In the genomic region with DNA sequence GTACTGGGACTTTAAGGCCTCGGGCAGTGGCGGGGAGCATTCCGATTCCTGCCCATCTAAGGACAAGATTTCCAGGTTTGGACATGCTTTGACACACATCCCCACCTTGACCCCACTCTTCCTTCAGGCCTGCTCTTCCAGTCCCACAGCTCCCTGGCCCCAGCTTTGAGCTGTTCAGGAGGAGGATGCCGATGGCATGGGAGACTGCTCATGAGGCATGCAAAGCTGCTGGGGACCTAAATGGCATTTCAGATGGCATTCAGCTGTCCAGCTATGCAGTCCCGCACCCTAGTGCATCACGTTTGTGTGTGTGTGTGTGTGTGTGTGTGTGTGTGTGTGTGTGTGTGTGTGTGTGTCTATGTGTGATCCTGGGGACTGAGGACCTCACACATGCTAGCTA, we compare ENCODE assay signal across 16 mouse cellular contexts. TPM values are rescaled to one million over a fixed set of nuclear protein-coding genes. Genes with fewer than 3 reads are reported as not detected.
"Had no signal": no experiment of that assay in that cellular context is flagged by ENCODE, and none has a peak within 500 bp of the region (broad histone marks: within the 10 kb centered on the region; RNA-seq: fewer than 3 reads in every experiment).

No protein-coding gene starts in this region.

- H3K9ac ChIP-seq: limb, embryonic 12.5 days; liver, embryonic 13.5 days; liver, postnatal 0 days; lung, embryonic 15.5 days; midbrain, embryonic 15.5 days; neural tube, embryonic 13.5 days had no signal

- H3K4me3 ChIP-seq: left cerebral cortex, adult 2 months; limb, embryonic 12.5 days; liver, embryonic 13.5 days; lung, embryonic 15.5 days; midbrain, embryonic 10.5 days; midbrain, embryonic 15.5 days; neural tube, embryonic 13.5 days had no signal

- H3K36me3 ChIP-seq: liver, embryonic 13.5 days; midbrain, embryonic 15.5 days had no signal

- DNase-seq: liver; liver, embryonic 13.5 days; liver, postnatal 0 days; lung, postnatal 14 days; retina, postnatal 1 day; thymus, postnatal 4 days had no signal

- ATAC-seq: hindbrain, embryonic 16.5 days; inflammation-experienced regulatory T-cells, adult 6 months; intestine, postnatal 0 days; liver, postnatal 0 days; midbrain, embryonic 15.5 days had no signal

- H3K27me3 ChIP-seq: limb, embryonic 12.5 days; liver, embryonic 13.5 days; lung, embryonic 15.5 days; midbrain, embryonic 15.5 days; neural tube, embryonic 13.5 days had no signal

- H3K4me2 ChIP-seq: limb, embryonic 12.5 days; liver, embryonic 13.5 days; lung, embryonic 15.5 days; midbrain, embryonic 15.5 days; neural tube, embryonic 13.5 days had no signal

- H3K4me1 ChIP-seq: liver, embryonic 13.5 days had no signal

- H3K27ac ChIP-seq: left cerebral cortex, adult 2 months; limb, embryonic 12.5 days; liver, embryonic 13.5 days; lung, embryonic 15.5 days; macrophage; midbrain, embryonic 10.5 days; midbrain, embryonic 15.5 days; neural tube, embryonic 13.5 days had no signal

- H3K9me3 ChIP-seq: limb, embryonic 12.5 days; liver, embryonic 13.5 days; lung, embryonic 15.5 days; midbrain, embryonic 10.5 days; midbrain, embryonic 15.5 days; neural tube, embryonic 13.5 days had no signal

RNA-seq across cellular contexts. Expression of a gene that starts 8.5 kb away (rescaled TPM):
- polyA plus RNA-seq: inflammation-experienced regulatory T-cells, adult 6 months had no signal

RNA-seq across cellular contexts. Expression of a gene that starts 49.8 kb away (rescaled TPM):
- polyA plus RNA-seq: macrophage had no signal
